Mouse (Mus musculus): ENCODE results near the gene Rabl6.
"Not testable (repeated sequence)": the region's sequence is repeated elsewhere in the genome, so short reads cannot be mapped to it uniquely, and the experiment has no call there.

Rabl6 gene

GRCm38 (mm10) chr2:25576028-25576850, 32.1 kb downstream of the Rabl6 start:
- DNase-seq (ENCODE audit: extremely low spot score, low spot score): no peak

DNA sequence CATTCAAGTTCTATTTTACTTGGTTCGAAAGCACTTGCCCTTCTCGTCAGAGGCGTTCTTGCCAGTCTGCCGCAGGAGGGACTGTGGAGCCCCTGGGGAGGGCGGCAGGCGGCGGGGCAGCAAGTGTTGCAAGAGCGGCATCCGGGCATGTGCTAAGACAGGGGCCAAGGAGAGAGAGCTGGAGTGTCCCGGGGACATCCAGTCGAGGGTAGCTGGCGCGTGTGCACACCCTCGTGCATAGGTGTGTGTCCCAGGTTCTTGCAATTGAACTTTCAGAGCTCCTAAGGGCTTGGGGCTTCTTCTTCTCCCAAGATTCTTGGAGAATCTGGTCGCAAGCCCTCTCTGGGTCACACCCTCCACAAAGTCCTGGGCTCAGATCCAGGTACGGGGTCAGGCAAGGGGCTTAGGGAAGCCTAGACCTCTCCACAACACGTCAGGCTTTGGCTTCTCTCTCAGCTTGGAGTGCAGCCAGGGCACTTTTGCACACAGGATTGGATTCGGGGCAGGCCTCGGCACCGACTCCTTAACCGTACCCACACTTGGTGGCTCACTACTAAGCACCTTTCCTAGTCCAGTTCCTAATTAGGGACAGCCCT, 32.8 kb downstream of the Rabl6 start:
- DNase-seq (ENCODE audit: extremely low spot score, low spot score): peak; percentile 69

DNA sequence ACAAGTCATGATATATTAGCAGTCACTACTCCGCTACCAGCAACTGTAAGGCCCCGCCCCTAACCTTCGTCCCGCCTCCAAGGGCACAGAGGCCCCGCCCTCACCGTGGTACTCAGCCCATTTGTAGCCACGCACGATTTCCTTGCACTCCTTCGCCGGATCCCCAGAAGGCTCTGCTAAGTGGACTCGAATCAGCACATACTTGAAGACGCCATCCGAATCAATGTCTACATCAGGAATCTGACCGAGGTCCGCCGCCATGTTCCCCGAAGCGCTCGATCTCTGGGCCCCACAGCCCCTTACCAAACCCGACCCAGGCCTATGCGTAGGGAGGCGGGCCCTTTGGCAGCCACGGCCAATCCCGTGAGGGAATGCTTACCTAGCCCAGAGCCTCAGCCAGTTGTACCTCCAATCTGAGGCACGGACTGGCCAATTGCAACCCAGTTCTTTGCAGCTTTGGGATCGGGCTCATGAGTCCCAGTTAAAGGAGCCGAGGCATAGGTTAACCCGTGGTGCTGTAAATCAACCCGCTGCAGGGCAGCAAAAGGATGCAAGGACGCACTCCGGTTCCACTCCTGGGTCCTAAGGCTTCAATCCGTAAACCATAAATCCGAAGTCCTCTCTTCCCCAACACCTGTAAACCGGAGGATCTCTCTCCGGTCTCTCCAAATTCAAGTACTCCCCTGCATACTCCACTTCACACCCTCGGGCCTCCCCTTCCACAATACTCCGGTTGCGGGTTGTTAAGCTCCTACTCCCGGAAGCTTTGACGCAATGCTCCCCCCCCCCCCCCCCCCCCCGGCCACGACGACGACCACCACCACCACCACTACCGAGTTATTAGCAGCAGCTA, 33.5 kb downstream of the Rabl6 start, which contains the start of the genes Mamdc4 and Phpt1:
Gene Mamdc4 (minus strand): TSS at position 267 of the 853 bp plus-strand sequence.
Gene Phpt1 (minus strand): TSS at position 646 of the 853 bp plus-strand sequence.
- peak; percentile 96 for DNase-seq (ENCODE audit: extremely low spot score, low spot score)

GRCm38 (mm10) chr2:25574136-25574535, 34.2 kb downstream of the Rabl6 start:
- no peak for DNase-seq (ENCODE audit: extremely low spot score, low spot score)

- no peak for DNase-seq (ENCODE audit: extremely low spot score, low spot score)
Measured at GRCm38 (mm10) chr2:25573068-25573467, 35.3 kb downstream of the Rabl6 start.

DNA sequence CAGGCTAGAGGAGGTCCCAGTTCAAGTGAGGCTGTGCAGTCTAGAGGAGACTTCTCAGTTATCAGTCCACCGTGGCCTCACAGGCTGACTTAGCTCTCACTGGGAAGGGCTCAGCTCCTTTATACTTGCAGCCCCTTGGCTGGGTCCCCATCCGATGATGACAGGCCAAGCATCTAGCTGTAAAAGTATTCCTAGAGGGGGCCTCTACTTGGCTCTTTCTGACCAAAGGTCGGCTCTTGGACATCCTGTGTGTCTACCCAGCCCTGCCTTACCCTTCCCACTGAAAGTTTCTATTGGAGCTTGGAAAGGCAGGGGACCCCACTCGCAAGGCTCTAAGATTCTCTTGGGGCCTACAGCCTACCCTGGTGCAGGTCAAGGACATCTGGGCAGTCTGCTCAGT, 37.1 kb downstream of the Rabl6 start:
- no peak for DNase-seq (ENCODE audit: extremely low spot score, low spot score)

DNA sequence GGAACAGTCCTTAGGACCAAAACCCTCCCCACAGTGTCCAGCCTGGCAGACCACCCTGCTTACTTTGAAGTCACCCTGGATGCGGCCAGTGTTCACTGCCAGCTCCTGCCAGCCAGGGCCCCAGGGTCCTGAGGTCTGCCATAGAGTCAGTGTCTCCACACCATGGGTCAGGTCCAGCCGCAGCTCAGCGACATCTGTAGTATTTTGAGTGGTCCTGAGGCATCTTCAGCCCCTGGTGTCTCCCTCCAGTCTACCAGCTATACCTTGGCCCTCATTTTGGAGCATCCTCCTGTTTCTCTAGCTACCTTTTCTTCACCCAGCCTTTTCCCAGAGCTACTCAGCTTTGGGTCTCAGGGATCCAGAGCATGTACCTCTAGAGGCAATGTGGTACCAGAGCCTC, 39.0 kb downstream of the Rabl6 start:
- no peak for DNase-seq (ENCODE audit: extremely low spot score, low spot score)

GRCm38 (mm10) chr2:25568473-25569019, 39.8 kb downstream of the Rabl6 start:
- DNase-seq (ENCODE audit: extremely low spot score, low spot score): no peak

DNA sequence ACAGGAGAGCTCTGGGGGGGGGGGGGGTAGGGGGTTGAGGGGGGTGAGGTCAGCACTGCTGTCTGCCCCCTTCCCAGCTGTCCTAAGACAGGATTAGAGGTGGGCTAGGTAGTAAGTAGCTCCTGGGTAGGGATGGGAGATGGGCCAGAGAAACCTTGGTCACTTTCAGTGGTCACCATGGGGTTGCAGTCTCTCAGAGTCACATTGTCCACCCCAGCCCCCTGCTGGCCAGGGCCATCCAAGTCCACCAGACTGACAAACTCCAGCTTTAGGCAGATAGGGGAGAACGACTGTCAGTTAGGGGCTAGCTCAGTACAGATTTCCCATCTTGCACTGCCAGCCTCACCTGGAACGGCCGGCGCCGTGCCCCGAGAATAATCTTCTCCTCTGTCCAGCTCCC, 41.8 kb downstream of the Rabl6 start:
- DNase-seq (ENCODE audit: extremely low spot score, low spot score): no peak

DNA sequence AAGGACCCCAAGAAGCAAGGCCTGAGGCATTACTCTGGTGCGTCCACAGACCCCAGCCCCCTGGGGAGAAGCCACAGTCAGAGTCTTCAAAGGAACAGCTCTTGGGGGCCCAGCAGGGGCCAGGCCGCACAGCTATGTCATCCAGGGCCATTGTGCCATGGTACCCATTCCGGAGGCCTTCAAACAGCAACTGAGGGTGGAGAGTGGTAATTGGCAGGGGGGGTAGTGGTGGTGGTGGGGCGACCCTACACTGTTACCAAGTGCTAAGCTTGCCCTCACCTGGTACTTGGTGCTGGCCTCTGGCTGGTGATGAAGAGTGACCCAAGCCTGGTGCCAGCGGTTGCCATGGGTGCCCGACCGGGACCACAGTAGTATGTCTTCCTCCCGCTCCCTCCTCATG, 42.6 kb downstream of the Rabl6 start:
- DNase-seq (ENCODE audit: extremely low spot score, low spot score): no peak

DNA sequence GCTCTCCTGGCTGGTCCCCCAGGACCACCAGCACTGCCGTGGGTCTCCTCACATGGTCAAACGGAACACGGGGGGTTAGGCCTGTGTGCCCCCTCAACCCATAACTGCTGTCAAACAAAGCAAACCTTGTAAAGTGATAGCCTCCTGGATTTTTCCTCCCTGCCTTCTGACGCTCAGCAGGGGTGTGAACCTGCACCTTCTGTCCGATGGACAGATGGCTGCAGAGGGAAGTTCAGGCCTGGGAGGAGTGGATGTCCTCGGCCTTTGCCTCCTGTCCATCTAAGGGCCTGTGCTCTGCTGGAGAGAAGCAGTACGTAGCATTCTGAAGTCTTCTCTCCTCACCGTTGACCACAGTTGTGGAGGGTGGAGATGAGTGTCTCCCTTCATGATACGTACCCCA, 46.4 kb downstream of the Rabl6 start:
- no peak for DNase-seq (ENCODE audit: extremely low spot score, low spot score)

DNA sequence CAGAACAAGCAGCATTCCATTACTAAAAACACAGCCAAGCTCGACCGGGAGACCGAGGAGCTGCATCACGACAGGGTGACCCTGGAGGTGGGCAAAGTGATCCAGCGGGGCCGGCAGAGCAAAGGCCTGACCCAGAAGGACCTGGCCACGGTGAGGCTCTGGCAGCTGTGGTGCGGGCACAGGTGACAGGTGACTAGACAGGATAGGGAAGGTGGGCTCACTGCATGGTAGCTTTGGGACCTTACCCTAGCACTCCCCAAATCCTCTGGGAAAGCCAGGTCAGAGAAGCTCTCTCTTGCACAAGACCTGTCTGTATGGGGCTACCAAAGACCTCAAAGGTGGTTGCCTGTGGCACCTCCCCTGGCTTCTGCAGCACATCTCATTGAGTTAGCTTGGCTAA, 47.8 kb downstream of the Rabl6 start:
- no peak for DNase-seq (ENCODE audit: extremely low spot score, low spot score)

DNA sequence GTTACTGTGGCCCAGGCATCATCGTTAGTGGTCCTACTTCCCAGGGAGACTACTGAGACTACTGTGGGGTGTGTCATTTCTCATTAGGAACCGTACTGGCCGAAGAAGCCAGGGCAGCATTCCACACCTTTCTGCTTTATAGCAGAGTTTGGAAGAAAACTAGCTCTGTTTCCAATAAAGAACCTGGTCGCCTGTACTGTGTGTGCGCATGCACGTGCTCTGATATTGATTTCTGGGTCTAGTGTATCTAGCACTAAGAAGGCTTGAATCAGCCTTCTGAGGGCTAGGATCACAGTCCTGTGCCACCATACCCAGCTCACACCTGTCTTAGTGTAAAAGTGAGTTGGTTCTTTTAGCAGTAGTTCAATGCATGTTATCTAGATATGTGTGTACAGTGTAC, 49.5 kb downstream of the Rabl6 start:
- no peak for DNase-seq (ENCODE audit: extremely low spot score, low spot score)

GRCm38 (mm10) chr2:25557964-25558360, 50.4 kb downstream of the Rabl6 start:
- DNase-seq (ENCODE audit: extremely low spot score, low spot score): no peak

DNA sequence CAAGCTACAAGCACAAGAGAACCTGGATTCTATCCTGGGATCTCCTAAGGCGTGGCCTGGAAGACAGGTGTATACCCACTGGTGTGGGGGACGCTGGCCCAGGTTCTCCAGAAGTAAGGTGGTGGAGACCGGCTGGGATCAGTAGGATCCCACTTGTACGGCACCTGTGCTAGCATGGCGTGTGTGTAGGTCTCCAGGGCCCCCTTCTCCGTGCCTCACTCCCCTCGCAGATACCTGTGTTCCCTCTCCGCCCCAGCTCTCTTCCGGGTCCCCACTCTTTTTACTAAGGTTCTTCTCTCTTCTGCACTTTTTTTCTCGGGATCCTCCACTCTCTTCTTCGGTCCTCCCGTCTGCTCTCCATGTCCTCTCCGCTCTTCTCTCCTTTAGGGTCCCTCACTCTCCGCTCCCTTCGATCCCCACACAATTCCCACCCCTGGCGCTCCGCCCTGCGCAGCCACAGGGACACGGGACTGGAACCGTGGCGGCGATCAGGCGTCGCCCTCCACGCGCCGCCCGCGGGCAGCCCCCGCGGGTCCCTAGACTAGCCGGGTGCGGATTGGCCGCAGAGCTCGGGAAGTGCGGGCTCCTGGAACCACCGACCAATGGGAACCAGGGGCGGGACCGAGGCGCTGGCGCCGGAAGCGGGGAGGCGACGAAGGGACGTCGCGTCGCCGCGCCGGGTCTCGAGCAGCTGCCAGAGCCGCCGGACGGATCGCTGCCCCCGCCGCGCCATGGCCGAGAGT, 50.9 kb downstream of the Rabl6 start, which contains the start of gene Edf1:
Gene Edf1 (plus strand): TSS at position 627 of the 743 bp plus-strand sequence.
- peak; percentile 92 for DNase-seq (ENCODE audit: extremely low spot score, low spot score)

DNA sequence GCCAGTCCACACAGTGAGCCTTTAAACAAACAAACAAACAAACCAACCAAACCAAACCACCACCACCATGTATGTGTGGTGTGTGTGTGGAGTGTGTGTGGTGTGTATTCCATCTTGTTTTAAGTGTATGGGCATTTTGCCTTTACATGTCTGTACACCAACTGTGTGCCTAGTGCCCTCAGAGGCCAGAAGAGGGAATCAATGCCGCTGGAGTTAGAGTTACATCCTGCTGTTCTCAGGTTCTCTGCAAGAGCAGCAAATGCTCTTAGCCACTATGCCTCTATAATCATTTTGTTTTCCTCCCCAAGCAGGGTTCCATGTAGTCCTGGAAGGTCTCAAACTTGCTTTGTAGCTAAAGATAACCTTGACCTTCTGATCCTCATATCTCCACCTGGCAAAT, 52.0 kb downstream of the Rabl6 start:
- no peak for DNase-seq (ENCODE audit: extremely low spot score, low spot score)

- DNase-seq (ENCODE audit: extremely low spot score, low spot score): not testable (repeated sequence)
Measured at GRCm38 (mm10) chr2:25555479-25555878, 52.8 kb downstream of the Rabl6 start.

DNA sequence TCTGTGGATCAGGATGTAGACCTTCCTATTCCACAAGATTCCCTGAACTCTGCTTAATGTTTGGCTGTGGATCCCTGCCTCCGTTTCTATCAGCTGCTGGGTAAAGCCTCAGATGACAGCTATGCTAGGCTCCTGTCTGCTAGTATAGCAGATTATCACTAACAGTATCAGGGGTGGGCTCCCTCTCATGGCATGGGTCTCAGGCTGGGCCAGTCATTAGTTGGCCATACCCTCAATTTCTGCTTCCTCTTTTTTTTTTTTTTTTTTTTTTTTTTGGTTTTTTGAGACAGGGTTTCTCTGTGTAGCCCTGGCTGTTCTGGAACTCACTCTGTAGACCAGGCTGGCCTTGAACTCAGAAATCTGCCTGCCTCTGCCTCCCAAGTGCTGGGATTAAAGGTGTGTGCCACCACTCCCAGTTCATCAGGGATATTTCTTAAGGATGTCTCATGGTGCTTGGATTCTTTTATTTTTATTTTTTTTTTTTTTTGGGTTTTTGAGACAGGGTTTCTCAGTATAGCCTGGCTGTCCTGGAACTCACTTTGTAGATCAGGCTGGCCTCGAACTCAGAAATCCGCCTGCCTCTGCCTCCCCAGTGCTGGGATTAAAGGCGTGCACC, 55.0 kb downstream of the Rabl6 start:
- not testable (repeated sequence) for DNase-seq (ENCODE audit: extremely low spot score, low spot score)

DNA sequence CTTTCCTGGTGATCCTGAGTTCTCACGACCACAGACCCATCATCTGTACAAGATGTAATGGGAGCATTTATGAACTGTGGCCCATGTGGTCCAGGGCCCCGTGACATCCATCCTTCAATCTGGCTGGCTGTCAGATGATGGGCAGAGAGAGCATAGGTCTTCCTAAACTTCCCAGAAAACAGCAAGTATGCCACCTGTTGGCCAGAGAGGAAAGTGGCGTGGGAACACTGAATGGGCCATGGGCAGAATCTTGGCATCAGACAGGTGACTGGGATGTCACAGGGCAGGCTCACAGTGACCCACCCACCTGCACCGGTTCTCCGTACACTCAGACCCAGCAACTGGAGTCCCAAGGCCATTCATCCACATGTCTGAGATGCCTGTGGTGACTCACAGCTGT, 57.1 kb downstream of the Rabl6 start:
- DNase-seq (ENCODE audit: extremely low spot score, low spot score): no peak

Measured in neural tube, embryonic 10.5 days (tissue).